Mouse (Mus musculus) myocyte (in vitro differentiated cells): ENCODE measurements at regions not wholly inside any gene's neighbourhood (a gene's known extent, or its start where the extent isn't known, plus 50 kb on each side); places are given as distances from the start of the nearest gene placed in this dataset.
A peak's percentile ranks its signal among the peaks of the same experiment; 100 is the strongest.

Experiments used
- H3K27me3 ChIP-seq: one replicate; pipeline ENCODE4 v1.6.1; 2011; ENCODE audit not compliant: control insufficient read depth, insufficient read depth, insufficient read length
- H3K36me3 ChIP-seq: one replicate; pipeline ENCODE4 v1.6.1; 2011; ENCODE audit not compliant: control insufficient read depth, insufficient read depth
- H3K4me2 ChIP-seq: one replicate; pipeline ENCODE4 v1.6.1; 2011; ENCODE audit warnings: low read depth, control low read depth
- H3K4me3 ChIP-seq: one replicate; pipeline ENCODE4 v1.5.1; 2011; ENCODE audit warnings: mild to moderate bottlenecking, control low read depth, moderate library complexity
- H3K79me2 ChIP-seq: one replicate; pipeline ENCODE4 v1.6.1; 2011; ENCODE audit not compliant: control insufficient read depth, insufficient read depth
- H3ac ChIP-seq: one replicate; pipeline ENCODE4 v1.6.1; 2011; ENCODE audit not compliant: control insufficient read depth, insufficient read length
- CEBPB ChIP-seq: IDR thresholded peaks from 2 replicates; pipeline ENCODE4 v1.6.1; 2011; ENCODE audit warnings: mild to moderate bottlenecking, moderate library complexity; ENCODE audit not compliant: poor library complexity, insufficient read depth, severe bottlenecking
- E2F4 ChIP-seq: IDR thresholded peaks from one replicate; pipeline ENCODE4 v1.6.1; 2011; ENCODE audit warnings: mild to moderate bottlenecking, control low read depth, moderate library complexity; ENCODE audit not compliant: insufficient read depth
- MAX ChIP-seq: IDR thresholded peaks from one replicate; pipeline ENCODE4 v1.6.1; 2011; ENCODE audit warnings: low read depth, mild to moderate bottlenecking, control low read depth
- MYOD1 ChIP-seq, 3 experiments: IDR thresholded peaks; one replicate each; pipeline ENCODE4 v1.6.1; 2011; ENCODE audit warnings: control low read depth in 2 of 3, low read depth in 2 of 3, mild to moderate bottlenecking in 2 of 3, moderate library complexity in 1 of 3; ENCODE audit not compliant: insufficient read length in 2 of 3, control insufficient read depth in 1 of 3
- MYOG ChIP-seq, 3 experiments: IDR thresholded peaks; one replicate each; pipeline ENCODE4 v1.6.1; 2011; ENCODE audit warnings: control low read depth in 2 of 3, low read depth in 2 of 3, mild to moderate bottlenecking in 2 of 3; ENCODE audit not compliant: insufficient read length in 2 of 3, control insufficient read depth in 1 of 3, insufficient read depth in 1 of 3
- POLR2A ChIP-seq: IDR thresholded peaks from one replicate; pipeline ENCODE4 v1.6.1; 2011; ENCODE audit warnings: low read depth, mild to moderate bottlenecking, control low read depth, moderate library complexity; ENCODE audit not compliant: insufficient read length
- POLR2AphosphoS2 ChIP-seq: IDR thresholded peaks from one replicate; pipeline ENCODE4 v1.6.1; 2011; ENCODE audit warnings: low read depth, control low read depth; ENCODE audit not compliant: insufficient read length
- REST ChIP-seq: IDR thresholded peaks from one replicate; pipeline ENCODE4 v1.6.1; 2011; ENCODE audit warnings: mild to moderate bottlenecking, control low read depth, moderate library complexity; ENCODE audit not compliant: insufficient read depth, insufficient read length
- SRF ChIP-seq: IDR thresholded peaks from one replicate; pipeline ENCODE4 v1.6.1; 2011; ENCODE audit warnings: low read depth; ENCODE audit not compliant: control insufficient read depth, insufficient read length
- TCF12 ChIP-seq: IDR thresholded peaks from one replicate; pipeline ENCODE4 v1.6.1; 2011; ENCODE audit warnings: mild to moderate bottlenecking, control low read depth; ENCODE audit not compliant: poor library complexity, insufficient read depth, severe bottlenecking
- TCF3 ChIP-seq: IDR thresholded peaks from one replicate; pipeline ENCODE4 v1.6.1; 2011; ENCODE audit warnings: low read depth, control low read depth; ENCODE audit not compliant: insufficient read length
- USF1 ChIP-seq: IDR thresholded peaks from one replicate; pipeline ENCODE4 v1.6.1; 2011; ENCODE audit warnings: low read depth, mild to moderate bottlenecking, control low read depth, moderate library complexity

DNA sequence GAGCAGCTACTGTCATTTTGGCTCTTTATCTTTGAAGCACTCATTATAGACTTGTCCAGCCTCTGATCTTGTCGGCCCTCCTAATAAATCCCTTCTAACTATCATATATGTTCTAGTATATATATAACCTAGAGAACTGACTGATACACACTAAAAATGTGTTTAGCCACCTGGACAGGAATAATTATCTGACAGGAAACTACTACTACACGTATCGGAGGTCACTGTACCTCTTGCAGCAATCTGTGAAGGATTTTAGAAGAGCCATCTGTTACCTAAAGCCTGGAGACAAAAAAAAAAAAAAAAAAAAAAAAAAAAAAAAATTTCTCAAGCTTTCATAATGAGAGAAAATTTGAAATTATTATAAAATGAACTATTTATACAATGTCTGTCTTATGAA, 105.4 kb upstream of the Cblb start:
- Histone ChIP-seq H3K4me2 (no peak overlapping the region), H3K79me2 (no peaks in the 10 kb centered on the region), H3K36me3 (no peaks in the 10 kb centered on the region), H3ac (no peak overlapping the region), H3K27me3 (no peaks in the 10 kb centered on the region), H3K4me3 (no peak overlapping the region)
- no peak for TF ChIP-seq USF1
- no peak for TF ChIP-seq MAX
- TF ChIP-seq TCF12, result no peak
- TF ChIP-seq SRF, result no peak
- TF ChIP-seq MYOD1 (IDR thresholded peaks at IDR 0.05; ENCODE audit: control insufficient read depth in 1 of 3, insufficient read length in 2 of 3, low read depth in 2 of 3), result no peak
- TF ChIP-seq POLR2AphosphoS2, result no peak
- TF ChIP-seq TCF3, result no peak
- no peak for TF ChIP-seq MYOG (IDR thresholded peaks at IDR 0.05; ENCODE audit: control insufficient read depth in 1 of 3, insufficient read depth in 1 of 3, insufficient read length in 2 of 3, low read depth in 2 of 3)
- TF ChIP-seq E2F4, result no peak
- TF ChIP-seq CEBPB, result no peak
- no peak for TF ChIP-seq REST
- TF ChIP-seq POLR2A, result no peak

DNA sequence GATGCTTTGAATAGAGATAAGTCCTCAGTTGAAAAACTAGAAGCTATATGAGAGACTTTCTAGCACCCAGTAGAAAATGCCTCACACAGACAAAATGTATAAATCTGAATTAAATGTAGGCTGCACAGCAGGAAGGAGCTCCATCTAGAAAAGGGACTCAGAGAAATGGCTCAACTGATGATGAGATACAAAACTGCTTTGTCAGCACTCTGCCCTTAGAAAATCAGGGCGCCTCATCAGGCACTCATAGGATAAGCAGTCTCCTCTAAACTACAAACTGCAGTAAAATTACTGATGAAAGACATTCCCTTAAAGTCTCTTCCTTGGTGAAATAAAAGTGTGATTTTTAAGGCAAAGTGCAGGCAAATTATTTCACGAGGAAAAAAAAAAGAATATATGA, 97.9 kb upstream of the Cblb start:
- Histone ChIP-seq H3ac (no peak overlapping the region), H3K4me2 (no peak overlapping the region), H3K79me2 (no peaks in the 10 kb centered on the region), H3K4me3 (no peak overlapping the region), H3K27me3 (no peaks in the 10 kb centered on the region), H3K36me3 (no peaks in the 10 kb centered on the region)
- TF ChIP-seq CEBPB (no peak), MAX (no peak), E2F4 (no peak), TCF3 (no peak)

DNA sequence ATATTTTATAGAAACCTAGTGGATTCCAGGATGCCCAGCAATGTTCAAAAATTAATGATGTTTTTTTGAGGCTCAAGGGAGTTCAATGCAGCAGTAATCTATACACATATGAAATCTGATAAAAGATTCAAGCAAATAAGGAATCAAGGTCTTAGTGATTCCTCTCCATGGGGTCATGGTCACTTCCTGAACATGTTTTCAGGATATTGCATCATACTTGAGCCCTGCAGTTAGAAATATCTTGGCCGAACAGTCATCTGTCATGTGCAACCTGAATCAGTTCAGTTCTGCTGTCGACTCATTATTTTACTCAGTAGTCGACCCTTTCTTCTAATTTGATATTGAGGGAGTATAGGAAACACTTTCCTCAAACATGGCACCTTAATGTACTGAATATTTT, 97.1 kb upstream of the Cblb start:
- Histone ChIP-seq H3K4me3 (no peak overlapping the region), H3K27me3 (no peaks in the 10 kb centered on the region), H3K4me2 (no peak overlapping the region), H3K36me3 (no peaks in the 10 kb centered on the region), H3K79me2 (no peaks in the 10 kb centered on the region), H3ac (no peak overlapping the region)
- no peak for TF ChIP-seq SRF
- no peak for TF ChIP-seq E2F4
- peak; percentile 84 for TF ChIP-seq CEBPB
- TF ChIP-seq TCF3, result no peak

DNA sequence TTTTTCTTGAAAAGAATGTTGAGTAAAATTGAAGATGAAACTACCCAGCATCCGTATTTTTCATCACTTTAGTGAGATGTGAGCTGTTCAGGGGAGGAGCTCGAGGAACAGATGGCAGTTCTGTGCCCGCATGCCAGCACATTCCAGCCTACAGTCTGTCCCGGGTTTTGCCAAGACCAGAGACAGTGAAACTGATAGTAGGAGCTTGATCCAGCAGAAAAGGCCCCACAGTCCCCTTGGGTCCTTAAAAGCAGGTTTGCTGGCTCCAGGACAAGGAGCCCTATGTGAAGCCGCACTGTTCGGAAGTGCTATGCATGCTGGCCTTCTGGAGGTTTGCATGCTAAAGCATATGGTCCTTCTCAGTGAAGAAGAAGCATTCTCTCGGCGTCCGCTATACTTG, 93.7 kb upstream of the Cblb start:
- Histone ChIP-seq H3K4me2 (peak overlapping the region; percentile 44), H3ac (no peak overlapping the region), H3K36me3 (no peaks in the 10 kb centered on the region), H3K27me3 (no peaks in the 10 kb centered on the region), H3K4me3 (no peak overlapping the region), H3K79me2 (no peaks in the 10 kb centered on the region)
- TF ChIP-seq POLR2A, result no peak
- TF ChIP-seq REST, result no peak
- no peak for TF ChIP-seq CEBPB
- TF ChIP-seq MYOD1 (IDR thresholded peaks at IDR 0.05; ENCODE audit: control insufficient read depth in 1 of 3, insufficient read length in 2 of 3, low read depth in 2 of 3), result peak; percentile 31 to 73 (median 60)
- no peak for TF ChIP-seq TCF12
- no peak for TF ChIP-seq POLR2AphosphoS2
- TF ChIP-seq TCF3, result no peak
- peak in 2 of 3 experiments; percentile 20 to 62 for TF ChIP-seq MYOG (IDR thresholded peaks at IDR 0.05; ENCODE audit: control insufficient read depth in 1 of 3, insufficient read depth in 1 of 3, insufficient read length in 2 of 3, low read depth in 2 of 3)
- no peak for TF ChIP-seq USF1
- no peak for TF ChIP-seq E2F4
- no peak for TF ChIP-seq MAX

DNA sequence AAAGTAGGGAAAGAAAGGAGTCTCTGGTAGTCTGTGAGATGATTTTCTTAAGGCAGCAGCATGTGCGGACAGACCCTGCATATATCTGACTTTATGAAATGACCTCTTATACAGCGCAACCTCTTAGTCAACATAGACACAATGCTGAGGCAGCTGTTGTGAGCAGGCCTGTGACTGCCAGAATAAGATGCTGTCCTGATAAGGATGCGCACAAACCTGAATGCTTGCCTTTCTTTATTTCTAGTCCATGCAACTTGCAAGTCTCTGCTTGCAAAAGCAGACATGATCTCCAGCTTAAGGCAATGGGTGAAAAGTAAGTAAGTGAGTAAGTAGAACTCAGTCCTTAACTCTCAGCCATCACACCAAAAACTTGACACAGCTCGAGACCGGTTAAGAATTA, 92.0 kb upstream of the Cblb start:
- Histone ChIP-seq H3ac (no peak overlapping the region), H3K4me2 (no peak overlapping the region), H3K79me2 (no peaks in the 10 kb centered on the region), H3K27me3 (no peaks in the 10 kb centered on the region), H3K4me3 (no peak overlapping the region), H3K36me3 (no peaks in the 10 kb centered on the region)
- TF ChIP-seq TCF3, result no peak
- TF ChIP-seq USF1, result no peak
- TF ChIP-seq POLR2AphosphoS2, result no peak
- TF ChIP-seq E2F4, result no peak
- TF ChIP-seq MYOG (IDR thresholded peaks at IDR 0.05; ENCODE audit: control insufficient read depth in 1 of 3, insufficient read depth in 1 of 3, insufficient read length in 2 of 3, low read depth in 2 of 3), result no peak
- no peak for TF ChIP-seq POLR2A
- no peak for TF ChIP-seq MAX
- no peak for TF ChIP-seq REST
- TF ChIP-seq MYOD1 (IDR thresholded peaks at IDR 0.05; ENCODE audit: control insufficient read depth in 1 of 3, insufficient read length in 2 of 3, low read depth in 2 of 3), result no peak
- no peak for TF ChIP-seq CEBPB
- TF ChIP-seq SRF, result no peak
- TF ChIP-seq TCF12, result no peak
